Mouse (Mus musculus) lung, postnatal 4 days (tissue): ENCODE data around the gene Ccdc18.
"Not testable (repeated sequence)": the region's sequence is repeated elsewhere in the genome, so short reads cannot be mapped to it uniquely, and the experiment has no call there.

Experiments used
- DNase-seq, 2 experiments: peaks; one replicate each; pipeline ENCODE4 v3.0.0; 2021

Ccdc18 gene

GRCm38 (mm10) chr5:108132441-108133243 lies at the start of gene Ccdc18, which contains the start of gene Tmed5:
TSS of gene Ccdc18 (plus strand) at chr5:108132875.
TSS of gene Tmed5 (minus strand) at chr5:108132620.
- peak; percentile 98 for DNase-seq

GRCm38 (mm10) chr5:108085440-108085839 lies 47.2 kb upstream of the Ccdc18 start:
- no peak for DNase-seq

GRCm38 (mm10) chr5:108092731-108093130 lies 39.9 kb upstream of the Ccdc18 start:
- DNase-seq: not testable (repeated sequence)

DNA sequence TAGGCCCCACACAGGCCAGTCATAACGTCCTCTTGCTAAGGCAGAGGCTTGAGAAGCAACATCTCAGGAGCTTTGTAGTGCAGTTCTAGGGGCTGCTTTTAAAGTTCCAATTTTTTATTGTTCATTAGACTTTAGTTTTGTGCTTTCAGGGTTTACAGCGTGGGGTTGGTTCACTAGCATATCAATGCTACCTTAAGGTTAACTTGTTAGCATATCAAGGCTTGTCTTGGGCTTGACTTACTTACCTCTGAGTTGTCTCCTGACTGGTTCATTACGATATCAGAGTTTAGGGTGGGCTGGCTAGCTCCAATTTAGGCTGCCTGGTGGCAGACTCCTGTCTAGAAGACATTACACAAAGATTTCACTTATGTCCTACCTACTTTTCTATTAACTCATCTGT lies 35.0 kb upstream of the Ccdc18 start:
- DNase-seq: no peak

- no peak for DNase-seq
These were observed 32.5 kb upstream of the Ccdc18 start for GRCm38 (mm10) chr5:108100196-108100595.

DNA sequence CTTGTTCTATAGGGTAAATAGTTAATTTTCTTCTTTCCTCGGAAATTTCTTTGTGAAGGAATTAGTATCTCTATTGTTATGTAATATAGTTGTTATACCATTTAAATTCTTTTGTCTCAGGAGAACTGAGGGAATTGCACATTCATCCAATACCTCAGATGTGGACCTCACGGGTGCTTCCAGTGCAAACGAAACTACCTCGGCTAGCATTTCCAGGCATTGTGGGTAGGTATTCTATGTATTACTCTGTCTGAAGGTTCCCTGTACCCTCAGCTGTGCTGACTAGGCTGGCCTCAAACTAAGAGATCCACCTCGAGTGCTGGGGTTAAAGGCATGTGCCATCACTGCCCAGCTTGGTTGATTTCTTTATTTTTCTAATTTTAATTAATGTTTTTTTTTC lies 28.4 kb upstream of the Ccdc18 start:
- DNase-seq: no peak

DNA sequence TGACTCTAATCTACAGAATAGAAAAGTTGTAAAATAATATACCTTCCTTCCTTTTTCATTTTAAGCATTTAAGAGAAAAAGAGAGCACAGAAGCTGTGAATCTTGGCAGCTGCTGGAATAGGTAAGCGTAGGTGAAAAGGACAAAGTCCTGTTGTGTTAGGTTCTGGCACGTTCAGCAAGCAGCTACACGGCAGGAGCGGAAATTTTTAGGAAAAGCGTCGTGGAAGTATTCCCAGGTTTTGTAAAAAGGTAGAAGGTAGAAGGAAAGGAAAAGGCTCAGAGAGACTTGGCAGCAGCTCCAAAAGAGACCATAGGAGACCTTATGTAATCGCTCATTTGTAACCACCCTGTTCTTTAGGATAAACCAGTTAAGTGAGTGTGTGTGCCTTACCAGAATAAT lies 23.3 kb upstream of the Ccdc18 start:
- DNase-seq: no peak

GRCm38 (mm10) chr5:108117693-108118092 lies 15.0 kb upstream of the Ccdc18 start:
- DNase-seq: no peak

DNA sequence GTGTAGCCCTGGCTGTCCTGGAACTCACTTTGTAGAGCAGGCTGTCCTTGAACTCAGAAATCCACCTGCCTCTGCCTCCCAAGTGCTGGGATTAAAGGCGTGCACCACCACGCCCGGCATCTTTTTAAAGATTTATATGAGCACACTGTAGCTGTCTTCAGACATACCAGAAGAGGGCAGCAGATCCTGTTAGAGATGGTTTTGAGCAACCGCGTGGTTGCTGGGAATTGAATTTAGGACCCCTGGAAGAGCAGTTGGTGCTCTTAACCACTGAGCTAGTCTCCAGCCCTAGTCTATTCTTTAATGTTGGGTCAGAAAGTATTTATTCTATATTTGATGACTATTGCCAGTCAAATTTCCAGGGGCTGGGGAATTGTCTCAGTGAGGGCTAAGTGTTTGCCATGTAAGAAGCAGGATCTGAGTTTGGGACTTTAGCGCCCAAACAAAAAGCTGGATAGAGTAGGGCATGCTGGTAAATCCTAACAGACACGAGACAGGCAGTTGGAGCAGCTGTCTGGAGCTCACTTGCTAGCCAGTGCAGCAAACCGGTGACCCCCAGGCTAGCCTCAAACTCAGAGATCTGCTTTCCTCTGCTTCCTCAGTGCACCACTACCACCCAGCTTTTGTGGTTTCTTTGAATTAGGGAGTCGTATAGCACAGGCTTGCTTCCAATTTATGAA lies 12.3 kb upstream of the Ccdc18 start:
- no peak for DNase-seq

- peak; percentile 47 to 67 for DNase-seq
These were observed 730 bp upstream of the Ccdc18 start for GRCm38 (mm10) chr5:108131849-108132440.

DNA sequence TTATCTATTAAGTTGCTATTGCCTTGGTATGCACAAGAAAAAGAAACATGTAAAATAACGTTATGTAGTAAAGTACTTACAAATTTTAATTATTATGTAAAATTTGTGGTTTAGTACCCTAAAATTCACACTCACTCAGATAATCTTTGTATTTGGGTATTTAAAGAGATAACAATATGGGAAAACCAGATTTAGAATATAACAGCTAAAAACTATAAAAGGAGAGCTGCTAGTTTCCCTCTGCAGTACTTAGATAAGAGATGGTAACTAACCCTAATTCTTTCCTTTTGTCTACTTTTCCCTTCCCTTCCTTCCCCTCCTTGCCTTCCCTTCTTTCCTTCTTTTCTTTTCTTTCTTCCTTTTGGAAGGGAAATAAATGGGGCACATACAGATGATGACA lies 19.9 kb downstream of the Ccdc18 start:
- no peak for DNase-seq

GRCm38 (mm10) chr5:108160796-108161195 lies 28.1 kb downstream of the Ccdc18 start:
- DNase-seq: no peak

- DNase-seq: peak in 1 of 2 experiments; percentile 52
These were observed 31.0 kb downstream of the Ccdc18 start for GRCm38 (mm10) chr5:108163695-108164094.

- no peak for DNase-seq
These were observed 51.4 kb downstream of the Ccdc18 start for GRCm38 (mm10) chr5:108184050-108184449.

DNA sequence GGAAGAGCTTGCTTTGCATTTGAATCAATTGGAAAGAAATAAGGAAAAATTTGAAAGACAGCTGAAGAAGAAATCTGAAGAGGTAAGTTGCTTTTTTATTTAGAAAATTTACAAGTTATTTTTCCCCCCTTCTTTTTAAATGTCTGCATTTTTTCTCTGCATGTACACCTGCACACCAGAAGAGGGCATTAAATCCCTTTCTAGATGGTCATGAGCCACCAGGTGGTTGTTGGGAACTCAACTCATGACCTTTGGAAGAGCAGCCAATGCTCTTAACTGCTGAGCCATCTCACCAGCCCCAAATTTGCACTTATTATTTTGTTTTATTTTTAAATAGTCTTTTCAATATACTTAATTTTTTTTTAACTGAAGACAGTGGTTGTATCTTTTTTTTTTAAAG lies 56.3 kb downstream of the Ccdc18 start:
- no peak for DNase-seq

- DNase-seq: no peak
These were observed 73.3 kb downstream of the Ccdc18 start for GRCm38 (mm10) chr5:108206008-108206407.

DNA sequence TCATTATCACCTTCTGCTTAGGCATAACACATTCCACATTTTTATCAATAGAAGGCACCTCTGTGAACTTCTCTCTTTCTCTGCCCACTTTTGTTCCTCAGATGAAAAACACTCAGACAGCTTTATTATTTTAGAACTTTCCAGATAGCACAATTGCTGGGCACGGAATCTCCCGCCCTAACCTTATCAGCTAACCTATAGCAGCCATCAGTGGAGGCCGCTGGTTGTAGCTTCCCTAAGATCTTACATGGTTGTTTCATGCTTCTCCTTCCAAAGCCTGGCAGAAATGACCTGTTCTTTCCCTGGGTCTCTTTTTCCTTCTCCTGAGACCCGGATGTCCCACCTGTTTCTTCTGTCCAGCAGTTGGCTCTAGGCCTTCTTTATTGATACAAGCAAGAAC lies 78.8 kb downstream of the Ccdc18 start:
- DNase-seq: no peak

DNA sequence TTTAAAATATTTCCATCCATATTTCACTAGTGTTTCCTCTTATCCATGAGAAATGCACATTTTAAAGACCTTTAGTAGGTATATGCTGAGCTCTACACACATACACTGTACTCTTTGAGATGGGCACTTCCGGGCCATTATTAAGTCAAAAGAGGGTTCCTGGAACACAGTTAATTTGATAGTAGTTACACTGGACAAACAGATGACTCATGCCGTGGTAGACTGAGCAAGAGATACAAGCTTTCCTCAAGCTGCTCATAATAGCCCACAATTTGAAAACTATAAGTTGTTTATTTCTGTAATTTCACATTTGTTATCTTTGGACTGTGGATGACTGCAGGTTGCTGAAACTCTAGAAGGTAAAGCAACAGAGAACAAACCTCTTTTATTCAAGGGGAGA lies 82.3 kb downstream of the Ccdc18 start:
- DNase-seq: no peak

GRCm38 (mm10) chr5:108224077-108224476 lies 91.4 kb downstream of the Ccdc18 start:
- no peak for DNase-seq

GRCm38 (mm10) chr5:108226159-108226558 lies 93.5 kb downstream of the Ccdc18 start:
- DNase-seq: no peak

DNA sequence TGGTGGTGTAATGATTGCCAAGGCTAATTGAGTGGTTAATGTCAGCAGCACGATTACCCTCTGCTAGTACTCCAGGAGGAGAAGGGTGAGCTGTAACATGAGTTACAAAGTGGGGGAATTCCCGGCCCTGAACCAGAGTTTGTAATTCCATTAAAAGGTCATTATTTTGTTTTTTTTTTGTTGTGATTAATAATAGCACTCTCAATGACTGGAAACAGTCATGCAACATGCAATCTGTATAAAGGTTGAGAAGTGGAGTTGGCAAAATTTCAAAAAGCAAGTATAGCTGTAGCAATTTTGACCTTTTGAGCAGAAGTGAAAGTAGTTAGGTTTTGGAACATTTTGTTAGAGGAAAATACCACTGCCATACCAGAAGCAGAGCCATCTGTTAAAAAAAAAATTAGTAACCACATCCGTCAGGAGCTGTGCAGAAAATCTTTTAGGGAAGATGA lies 113.7 kb downstream of the Ccdc18 start:
- DNase-seq: no peak

- no peak for DNase-seq
These were observed 117.4 kb downstream of the Ccdc18 start for GRCm38 (mm10) chr5:108250033-108250432.

GRCm38 (mm10) chr5:108255259-108255658 lies 122.6 kb downstream of the Ccdc18 start:
- DNase-seq: no peak

- DNase-seq: peak in 1 of 2 experiments; percentile 22
These were observed 130.0 kb downstream of the Ccdc18 start for GRCm38 (mm10) chr5:108262722-108263121.
